Mouse (Mus musculus) layer of hippocampus, postnatal 10 days (tissue): ENCODE results near the gene Hist1h2ai. TPM values are rescaled to one million over a fixed set of nuclear protein-coding genes. Genes with fewer than 3 reads are reported as not detected.

Experiments
- DNase-seq, 2 experiments: peaks; one replicate each; pipeline ENCODE4 v3.0.0; 2021; ENCODE audit warnings: low spot score in 2 of 2
- total RNA-seq, 2 experiments: library from RNA; stranded (reverse); gene quantifications; 2 replicates each; pipeline ENCODE4 v1.2.3; 2021

The Hist1h2ai gene
- total RNA-seq, 2 experiments from 2014 or later = 69.8 to 77.4 TPM

GRCm38 (mm10) chr13:21727948-21728572 is 11.8 kb downstream of the Hist1h2ai start:
- no peak for DNase-seq

DNA sequence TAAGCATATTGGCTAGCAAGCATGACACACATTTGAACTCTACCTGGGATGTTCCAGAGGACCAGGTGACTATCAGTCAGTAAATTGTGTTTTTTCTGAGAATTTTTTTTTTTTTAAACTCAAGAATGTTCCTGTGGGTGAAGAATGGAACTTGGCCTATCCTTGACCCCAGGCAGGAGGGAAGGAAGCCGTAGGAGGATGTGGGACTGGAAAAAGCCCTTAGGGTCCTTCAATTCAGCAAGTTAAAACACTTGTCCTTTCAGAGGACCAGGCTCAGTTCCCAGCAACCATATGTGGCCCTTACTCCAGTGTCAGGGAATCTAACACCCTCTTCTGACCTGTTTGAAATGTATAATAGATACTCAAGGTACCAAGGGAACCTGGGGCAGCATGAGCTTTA is 13.3 kb downstream of the Hist1h2ai start:
- DNase-seq = no peak

GRCm38 (mm10) chr13:21733466-21733865 is 17.2 kb downstream of the Hist1h2ai start:
- DNase-seq = no peak

- peak; percentile 70 to 77 for DNase-seq
Observed at GRCm38 (mm10) chr13:21734010-21734905, 18.0 kb downstream of the Hist1h2ai start.

- peak; percentile 67 to 81 for DNase-seq
Observed at GRCm38 (mm10) chr13:21734906-21735767, 18.9 kb downstream of the Hist1h2ai start, which contains the start of gene Hist1h4j. Gene Hist1h4j, plus strand, starts transcription at chr13:21735064.

DNA sequence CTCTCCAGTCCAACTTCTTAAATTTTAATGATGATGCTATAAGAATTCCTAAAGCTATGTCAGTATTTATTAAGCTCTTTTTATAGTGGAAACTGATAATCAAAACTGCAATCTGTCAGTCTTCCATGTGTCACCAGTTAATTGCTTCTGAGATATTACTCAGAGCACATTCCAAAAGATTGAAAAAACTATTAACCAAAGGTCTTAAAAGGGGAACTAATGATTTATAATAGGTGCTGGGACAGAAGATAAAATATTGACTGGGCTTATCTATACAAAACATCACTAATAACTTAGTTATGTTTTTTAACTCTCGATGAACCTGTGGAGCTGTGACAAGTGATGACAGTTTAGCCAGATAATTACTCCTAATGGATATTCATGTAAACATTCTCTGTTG is 28.8 kb downstream of the Hist1h2ai start:
- DNase-seq = no peak

DNA sequence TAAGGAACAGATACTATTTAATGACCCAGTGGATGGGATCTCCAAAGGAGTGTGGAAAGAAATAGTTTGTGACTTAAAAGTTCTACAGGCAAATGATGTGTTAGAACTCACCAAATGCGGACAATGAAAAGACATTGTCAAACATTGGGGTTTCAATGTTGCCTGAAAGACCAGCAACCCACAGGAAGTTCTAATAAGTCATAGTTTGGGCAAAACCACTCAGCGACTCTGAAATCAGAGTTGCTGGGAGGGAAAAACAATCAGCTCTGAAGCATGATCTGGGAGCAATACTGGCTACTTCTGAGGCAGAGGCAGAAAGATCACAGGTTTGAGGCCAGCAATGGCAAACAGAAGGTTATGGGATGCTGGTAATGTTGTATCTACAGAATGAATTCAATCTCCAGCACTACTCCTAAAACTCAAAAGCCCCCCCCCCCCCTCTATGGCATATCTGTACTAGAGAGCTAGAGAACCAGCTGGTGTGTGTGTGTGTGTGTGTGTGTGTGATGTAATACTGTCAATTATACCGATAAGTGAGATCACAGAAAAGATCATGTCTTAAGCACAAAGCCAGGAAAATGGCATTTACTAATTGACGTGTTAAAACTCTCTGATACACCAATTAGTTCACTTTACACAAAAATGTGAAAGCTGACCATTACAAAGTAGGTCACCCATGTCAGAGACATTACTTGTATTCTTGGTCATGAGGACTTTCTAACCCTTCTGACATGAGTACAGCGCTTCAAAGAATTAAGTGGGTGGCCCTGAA is 33.4 kb downstream of the Hist1h2ai start:
- DNase-seq = no peak

DNA sequence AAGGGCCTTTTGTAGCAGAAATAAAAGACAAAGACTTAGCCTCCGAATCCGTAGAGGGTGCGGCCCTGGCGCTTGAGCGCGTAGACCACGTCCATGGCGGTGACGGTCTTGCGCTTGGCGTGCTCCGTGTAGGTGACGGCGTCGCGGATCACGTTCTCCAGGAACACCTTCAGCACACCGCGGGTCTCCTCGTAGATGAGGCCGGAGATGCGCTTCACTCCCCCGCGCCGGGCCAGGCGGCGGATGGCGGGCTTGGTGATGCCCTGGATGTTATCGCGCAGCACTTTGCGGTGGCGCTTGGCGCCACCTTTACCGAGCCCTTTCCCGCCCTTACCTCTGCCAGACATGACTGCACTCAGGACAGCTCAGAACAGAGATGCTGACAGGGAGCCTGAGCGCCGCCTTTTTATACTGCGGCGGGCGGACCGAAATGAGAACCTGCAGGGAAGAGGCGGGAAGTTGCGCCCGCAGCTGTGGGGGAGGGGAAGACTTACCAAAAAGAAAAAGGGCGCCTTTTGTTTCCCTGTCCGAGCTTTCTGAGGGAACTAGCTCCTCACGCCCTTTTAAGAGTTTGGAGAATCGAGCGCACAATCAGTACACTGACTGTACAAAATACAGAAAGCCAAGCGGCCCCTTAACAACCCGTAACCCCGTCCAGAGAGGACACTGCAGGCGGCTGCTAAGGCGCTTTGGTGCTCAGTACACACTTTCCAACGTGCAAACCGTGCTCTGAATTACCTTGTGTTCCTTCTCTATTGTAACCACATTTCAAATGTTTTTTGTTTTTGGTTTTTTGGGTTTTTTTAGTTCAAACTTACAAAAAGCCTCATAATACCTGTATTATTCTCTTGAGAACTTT is 34.2 kb downstream of the Hist1h2ai start, which contains the start of gene Hist1h4k:
TSS of gene Hist1h4k (minus strand) at position 347 of the 859 bp plus-strand sequence.
- peak; percentile 89 to 93 for DNase-seq

DNA sequence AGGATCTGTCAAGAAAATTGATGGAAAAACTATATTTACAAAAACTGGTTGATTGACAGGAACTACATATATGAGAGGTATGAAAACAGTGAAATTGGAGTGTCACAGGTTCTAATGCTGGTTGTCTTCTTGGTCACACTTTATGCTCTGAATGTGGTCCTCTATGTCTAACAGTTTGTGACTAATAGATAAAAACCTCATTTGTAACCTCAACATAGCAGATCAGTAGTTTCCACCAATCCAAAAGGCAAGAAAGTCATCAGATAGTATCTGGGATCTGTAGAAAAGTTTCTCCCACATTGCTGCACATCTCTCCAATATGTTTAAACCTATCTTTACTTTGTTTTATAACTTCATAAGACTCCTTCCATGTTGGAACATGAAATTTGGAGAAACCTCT is 35.2 kb downstream of the Hist1h2ai start:
- no peak for DNase-seq

DNA sequence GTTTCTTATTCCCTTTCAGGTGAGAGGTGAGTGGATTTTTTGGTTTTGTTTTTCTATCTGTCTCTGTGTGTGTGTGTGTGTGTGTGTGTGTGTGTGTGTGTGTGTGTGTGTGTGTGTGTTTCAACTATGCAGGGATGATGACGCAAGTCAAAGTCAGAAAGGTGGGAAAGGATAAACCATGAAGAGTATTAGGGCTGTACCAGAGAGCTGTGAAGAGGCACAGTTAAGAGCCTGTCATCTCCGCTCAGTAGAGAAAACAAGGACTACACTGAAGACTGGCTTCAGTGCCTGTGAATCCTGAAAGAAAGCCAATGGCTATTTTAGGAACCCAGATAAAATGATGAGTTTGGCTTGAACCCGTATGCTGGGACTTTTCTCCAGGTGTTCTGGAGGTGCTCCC is 35.6 kb downstream of the Hist1h2ai start:
- DNase-seq = no peak

- DNase-seq = no peak
Observed at GRCm38 (mm10) chr13:21752356-21752755, 36.1 kb downstream of the Hist1h2ai start.

DNA sequence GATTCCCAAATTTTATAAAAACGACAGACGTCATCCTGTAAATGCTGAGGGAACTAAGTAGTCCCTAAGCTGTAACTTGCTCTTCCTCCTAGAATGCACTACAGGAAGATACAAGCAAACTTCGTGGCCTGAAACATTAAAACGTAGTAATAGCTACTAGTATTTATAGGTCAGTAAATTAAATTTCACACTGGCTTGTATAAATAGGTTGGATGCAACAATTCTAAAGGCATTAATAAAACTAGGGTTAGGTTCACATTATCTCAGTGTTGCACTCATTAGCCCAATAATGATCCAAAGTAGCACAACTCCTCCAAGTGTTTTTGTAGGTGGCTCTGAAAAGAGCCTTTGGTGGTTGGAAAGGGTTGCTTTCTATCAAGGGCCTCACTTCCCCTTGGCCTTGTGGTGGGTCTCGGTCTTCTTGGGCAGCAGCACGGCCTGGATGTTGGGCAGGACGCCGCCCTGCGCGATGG is 36.9 kb downstream of the Hist1h2ai start:
- DNase-seq = no peak

DNA sequence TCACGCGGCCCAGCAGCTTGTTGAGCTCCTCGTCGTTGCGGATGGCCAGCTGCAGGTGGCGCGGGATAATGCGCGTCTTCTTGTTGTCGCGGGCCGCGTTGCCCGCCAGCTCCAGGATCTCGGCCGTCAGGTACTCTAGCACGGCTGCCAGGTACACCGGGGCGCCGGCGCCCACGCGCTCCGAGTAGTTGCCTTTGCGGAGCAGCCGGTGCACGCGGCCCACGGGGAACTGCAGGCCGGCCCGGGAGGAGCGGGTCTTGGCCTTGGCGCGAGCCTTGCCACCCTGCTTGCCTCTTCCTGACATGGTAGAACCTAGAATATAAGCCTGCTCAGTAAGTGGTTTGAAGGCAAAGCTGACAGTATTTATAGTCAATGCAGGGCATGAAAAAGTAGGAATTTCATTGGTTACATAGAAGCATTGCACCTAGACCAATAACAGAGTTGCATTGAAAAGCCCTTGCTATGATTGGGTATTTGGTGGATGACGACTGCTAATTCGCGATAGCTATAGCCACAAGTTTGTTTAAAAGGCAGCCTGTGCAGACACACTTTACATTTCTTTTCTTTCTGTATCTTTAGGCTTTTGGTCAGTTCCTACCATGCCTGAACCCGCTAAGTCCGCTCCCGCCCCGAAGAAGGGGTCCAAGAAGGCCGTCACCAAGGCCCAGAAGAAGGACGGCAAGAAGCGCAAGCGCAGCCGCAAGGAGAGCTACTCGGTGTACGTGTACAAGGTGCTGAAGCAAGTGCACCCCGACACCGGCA is 37.5 kb downstream of the Hist1h2ai start, which contains the start of the genes Hist1h2ak and Hist1h2bn:
TSS of gene Hist1h2ak (minus strand) at position 304 of the 762 bp plus-strand sequence.
TSS of gene Hist1h2bn (plus strand) at position 600 of the 762 bp plus-strand sequence.
- DNase-seq = peak; percentile 38 to 53

- peak; percentile 31 to 49 for DNase-seq
Observed at GRCm38 (mm10) chr13:21754294-21755001, 38.2 kb downstream of the Hist1h2ai start.

GRCm38 (mm10) chr13:21755707-21756106 is 39.5 kb downstream of the Hist1h2ai start:
- DNase-seq = no peak
